Mouse (Mus musculus) cerebellum, adult 2 months (tissue): ENCODE measurements at regions not wholly inside any gene's neighbourhood (a gene's known extent, or its start where the extent isn't known, plus 50 kb on each side); places are given as distances from the start of the nearest gene placed in this dataset.

Experiments
- CTCF ChIP-seq: fragments of 200-500 bp; IDR thresholded peaks from 2 replicates; pipeline ENCODE4 v1.5.1; 2011; ENCODE audit warnings: low read depth, mild to moderate bottlenecking, control low read depth, low read length, moderate library complexity, borderline replicate concordance; ENCODE audit not compliant: insufficient read depth
- POLR2A ChIP-seq: fragments of 200-500 bp; IDR thresholded peaks from 2 replicates; pipeline ENCODE4 v1.6.1; 2011; ENCODE audit warnings: low read length, control low read depth, borderline replicate concordance; ENCODE audit not compliant: insufficient read depth

GRCm38 (mm10) chr4:32092320-32093041 lies 128.6 kb downstream of the Map3k7 start:
- TF ChIP-seq POLR2A (no peak), CTCF (no peak)
